Mouse (Mus musculus): ENCODE data around the gene Glt28d2. TPM values are rescaled to one million over a fixed set of nuclear protein-coding genes. Genes with fewer than 3 reads are reported as not detected.

The Glt28d2 gene
- polyA plus RNA-seq, 1 experiment from 2014 or later: 0.20 TPM

DNA sequence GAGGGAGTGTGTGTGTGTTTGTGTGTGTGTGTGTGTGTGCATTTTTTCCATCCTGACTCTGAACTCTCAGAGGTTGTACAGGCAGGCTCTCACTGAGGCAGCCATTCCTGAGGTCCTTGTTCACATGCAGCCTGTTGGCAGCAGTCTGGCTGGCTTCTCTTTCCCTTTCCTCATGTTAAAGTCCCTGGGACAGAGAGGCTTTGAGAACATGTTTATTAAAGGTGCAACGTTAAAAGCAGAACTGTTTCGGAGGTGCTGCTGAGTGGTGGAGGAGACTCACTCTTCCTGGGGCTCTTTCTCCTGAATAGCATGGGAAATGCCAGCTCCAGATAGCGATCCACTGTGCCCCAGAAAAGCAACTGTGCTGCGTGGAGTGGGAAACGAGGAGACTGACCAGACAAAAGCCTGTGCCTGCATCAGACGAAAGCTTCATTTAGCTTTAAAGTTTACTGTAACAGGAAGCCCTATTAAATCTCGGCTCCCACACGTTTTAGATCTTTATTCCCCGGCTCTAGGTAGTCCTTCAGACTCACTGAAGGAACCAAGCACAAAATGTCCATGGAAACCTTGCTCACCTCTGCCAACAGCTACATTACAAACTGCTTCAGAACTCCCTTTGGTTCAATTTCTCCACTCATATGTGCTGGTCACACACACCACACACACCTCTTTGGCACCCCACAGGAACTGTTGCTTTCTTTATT is 45.0 kb downstream of the Glt28d2 start:
- 47% methylated on average over 9 of the region's 9 CpGs for WGBS
- Histone ChIP-seq H3K4me2 (no peak overlapping the region), H3K4me1 (peaks cover 10% of the 10 kb centered on the region), H3K9me3 (no peaks in the 10 kb centered on the region), H3K4me3 (replicated peaks) (no peak overlapping the region), H3K36me3 (replicated peaks) (no peaks in the 10 kb centered on the region), H3K27me3 (no peaks in the 10 kb centered on the region), H3K9ac (no peak overlapping the region), H3K27ac (no peak overlapping the region)
- ATAC-seq (ENCODE audit: low FRiP score): no peak

DNA sequence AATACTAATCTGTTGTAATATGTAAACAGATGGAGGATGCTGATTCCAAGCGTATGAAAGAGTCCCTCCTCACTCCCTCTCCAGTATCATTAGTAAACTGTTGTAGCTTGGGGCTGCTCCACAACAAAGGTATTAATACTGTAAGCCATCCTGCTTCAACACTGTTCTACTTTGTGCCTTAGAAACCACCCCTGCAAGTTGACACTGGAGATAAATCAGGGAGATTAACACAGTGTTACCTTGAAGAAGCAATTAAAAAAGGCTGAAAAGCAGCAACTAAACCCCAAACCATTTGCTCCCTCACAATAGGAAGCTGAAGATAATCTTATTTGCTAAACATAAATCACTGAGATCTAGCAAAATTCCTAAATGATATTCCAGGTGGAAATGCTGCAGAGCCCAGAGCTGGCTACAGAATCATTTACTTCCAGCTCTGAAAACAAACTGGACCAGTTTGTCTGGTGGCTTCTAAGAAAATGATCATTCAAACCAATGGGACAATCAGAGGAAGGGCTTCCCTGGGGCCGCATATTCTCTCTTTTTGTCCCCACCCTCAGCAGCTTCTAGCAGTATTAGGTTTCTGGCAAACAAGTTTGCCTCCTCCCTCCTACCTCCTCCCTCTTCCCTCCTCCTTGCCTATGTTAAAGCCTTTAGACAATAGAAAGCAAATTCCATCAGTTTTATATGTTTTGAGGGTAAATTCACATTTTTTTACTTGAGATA is 45.7 kb downstream of the Glt28d2 start:
- no peak overlapping the region for H3K4me2 ChIP-seq
- 28% methylated on average over 2 of the region's 2 CpGs for WGBS
- peaks cover 10% of the 10 kb centered on the region for H3K4me1 ChIP-seq
- no peaks in the 10 kb centered on the region for H3K27me3 ChIP-seq
- ATAC-seq (ENCODE audit: low FRiP score): no peak
- no peaks in the 10 kb centered on the region for H3K9me3 ChIP-seq
- H3K27ac ChIP-seq: no peak overlapping the region
- no peaks in the 10 kb centered on the region for H3K36me3 ChIP-seq (replicated peaks)
- H3K4me3 ChIP-seq (replicated peaks): no peak overlapping the region
- no peak overlapping the region for H3K9ac ChIP-seq

DNA sequence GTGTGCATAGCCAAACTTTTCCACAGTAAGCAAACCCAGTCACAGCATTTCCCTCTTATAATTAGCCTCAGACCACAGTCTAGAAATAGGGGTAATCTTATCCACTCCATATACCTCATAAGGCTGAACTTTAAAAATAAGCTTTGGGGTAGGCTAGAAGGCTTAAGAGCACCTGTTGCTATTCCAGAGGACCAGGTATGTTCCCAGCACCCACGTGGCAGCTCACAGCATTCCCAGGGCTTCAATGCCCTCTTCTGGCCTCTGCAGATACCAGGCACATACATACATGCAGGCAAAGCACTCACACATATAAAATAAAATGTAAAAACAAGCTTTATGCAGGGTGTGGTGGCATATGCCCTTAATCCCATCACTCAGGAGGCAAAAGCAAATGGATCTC is 53.7 kb downstream of the Glt28d2 start:
- 68% methylated on average over 1 of the region's 1 CpGs for WGBS
- Histone ChIP-seq H3K9ac (no peak overlapping the region), H3K9me3 (no peaks in the 10 kb centered on the region), H3K4me1 (peaks cover 6% of the 10 kb centered on the region; the same call in 1 of the 2 replicates), H3K4me2 (no peak overlapping the region), H3K4me3 (replicated peaks) (no peak overlapping the region), H3K27ac (no peak overlapping the region), H3K27me3 (no peaks in the 10 kb centered on the region), H3K36me3 (replicated peaks) (no peaks in the 10 kb centered on the region)
- no peak for ATAC-seq (ENCODE audit: low FRiP score)

DNA sequence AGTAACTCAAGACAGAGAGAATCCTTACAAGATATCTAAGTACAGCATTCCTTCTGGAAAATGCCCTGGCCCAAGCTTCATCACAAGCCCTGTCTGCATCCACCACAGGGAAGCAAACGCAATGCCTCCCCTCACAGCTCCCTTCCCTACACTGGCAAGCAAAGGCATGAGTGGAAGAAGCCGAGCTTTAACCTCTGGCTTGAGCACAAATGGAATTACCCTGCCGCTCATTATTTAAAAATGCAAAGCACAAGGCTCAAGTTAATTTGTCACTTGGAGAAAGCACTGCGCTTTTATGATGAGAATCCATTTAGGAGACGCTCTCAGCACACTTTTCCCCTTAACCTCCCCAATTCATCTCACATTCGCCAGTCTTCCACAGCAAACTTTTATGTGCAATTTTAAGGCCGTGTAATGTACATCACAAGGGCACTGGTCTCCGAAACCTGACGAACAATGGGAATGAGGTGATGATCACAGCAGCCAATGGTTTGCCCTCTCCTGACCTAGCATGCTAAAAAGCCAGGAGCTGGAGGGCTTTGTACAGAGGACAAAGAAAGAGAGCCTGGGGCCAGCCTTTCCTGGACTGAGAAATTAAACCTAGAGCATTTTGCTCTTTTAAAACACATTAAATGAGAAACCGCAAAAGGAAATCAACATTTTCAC is 54.7 kb downstream of the Glt28d2 start:
- H3K27ac ChIP-seq: no peak overlapping the region
- no peak overlapping the region for H3K4me2 ChIP-seq
- ATAC-seq (ENCODE audit: low FRiP score): no peak
- no peaks in the 10 kb centered on the region for H3K27me3 ChIP-seq
- no peak overlapping the region for H3K4me3 ChIP-seq (replicated peaks)
- 55% methylated on average over 10 of the region's 10 CpGs for WGBS
- H3K4me1 ChIP-seq: peaks cover 6% of the 10 kb centered on the region; the same call in 1 of the 2 replicates
- H3K9me3 ChIP-seq: no peaks in the 10 kb centered on the region
- H3K36me3 ChIP-seq (replicated peaks): no peaks in the 10 kb centered on the region
- no peak overlapping the region for H3K9ac ChIP-seq

DNA sequence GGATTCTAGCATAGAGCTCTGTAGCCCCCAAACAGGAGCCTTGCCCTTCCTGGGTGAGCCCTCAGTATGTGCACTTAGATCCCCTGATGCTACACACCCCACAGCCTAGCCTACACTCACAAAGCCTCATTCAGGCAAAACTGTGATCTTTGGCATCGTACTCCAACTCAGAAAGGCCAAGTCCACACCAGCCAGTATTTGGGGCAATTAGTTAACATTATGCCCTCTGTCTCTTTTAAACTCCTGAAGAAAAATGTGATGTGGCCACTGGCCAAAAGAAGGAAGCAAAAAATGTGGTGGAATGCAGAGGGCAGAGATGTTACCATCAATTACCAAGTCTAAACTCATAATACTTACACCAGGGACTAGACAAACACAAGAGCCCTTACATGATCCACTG is 55.5 kb downstream of the Glt28d2 start:
- H3K4me2 ChIP-seq: no peak overlapping the region
- H3K27ac ChIP-seq: no peak overlapping the region
- H3K4me3 ChIP-seq (replicated peaks): no peak overlapping the region
- no peaks in the 10 kb centered on the region for H3K9me3 ChIP-seq
- 81% methylated on average over 1 of the region's 1 CpGs for WGBS
- no peak for ATAC-seq (ENCODE audit: low FRiP score)
- H3K9ac ChIP-seq: no peak overlapping the region
- no peaks in the 10 kb centered on the region for H3K27me3 ChIP-seq
- H3K4me1 ChIP-seq: peaks cover 6% of the 10 kb centered on the region; the same call in 1 of the 2 replicates
- H3K36me3 ChIP-seq (replicated peaks): no peaks in the 10 kb centered on the region

DNA sequence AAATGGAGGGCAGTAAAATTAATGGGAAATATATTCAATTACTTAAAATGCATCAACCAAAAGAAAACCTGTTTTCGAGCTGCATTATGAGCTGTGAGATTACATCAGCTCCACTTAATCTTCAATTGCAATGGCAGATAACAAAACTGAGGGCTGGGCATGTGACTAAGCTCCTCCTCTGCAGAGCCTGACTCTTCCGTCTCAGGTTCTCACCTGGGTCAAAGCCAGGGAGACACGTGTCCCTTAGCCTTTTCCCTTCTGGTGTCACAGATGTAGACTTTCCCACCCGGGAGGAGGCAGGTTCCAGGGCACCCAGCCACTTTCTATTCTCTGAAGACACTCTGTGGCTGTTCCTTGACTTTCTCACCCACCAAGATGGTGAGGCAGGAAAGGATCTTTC is 58.3 kb downstream of the Glt28d2 start:
- ATAC-seq (ENCODE audit: low FRiP score): no peak
- no peaks in the 10 kb centered on the region for H3K9me3 ChIP-seq
- 78% methylated on average over 4 of the region's 4 CpGs for WGBS
- H3K4me2 ChIP-seq: no peak overlapping the region
- H3K27ac ChIP-seq: no peak overlapping the region
- peaks cover 6% of the 10 kb centered on the region; the same call in 1 of the 2 replicates for H3K4me1 ChIP-seq
- no peaks in the 10 kb centered on the region for H3K36me3 ChIP-seq (replicated peaks)
- no peak overlapping the region for H3K4me3 ChIP-seq (replicated peaks)
- H3K27me3 ChIP-seq: no peaks in the 10 kb centered on the region
- no peak overlapping the region for H3K9ac ChIP-seq

DNA sequence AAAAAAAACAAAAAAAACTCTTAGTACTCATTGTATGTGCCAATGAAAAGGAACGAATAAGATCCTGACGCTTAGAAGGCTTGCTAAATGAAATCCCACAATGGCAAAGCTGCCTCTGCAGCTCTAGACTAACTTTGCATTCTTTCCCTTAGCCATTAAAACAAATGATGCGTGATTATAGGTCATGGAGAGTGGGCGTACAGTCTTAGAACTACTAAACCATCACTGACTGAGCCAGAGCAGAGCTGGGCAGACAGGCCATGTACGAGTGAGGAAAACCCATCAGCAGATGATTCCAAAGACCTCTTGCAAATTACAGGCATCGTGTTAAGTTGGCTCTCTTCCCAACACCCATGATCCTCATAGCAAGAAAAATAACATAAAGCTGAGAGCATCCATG is 59.5 kb downstream of the Glt28d2 start:
- ATAC-seq (ENCODE audit: low FRiP score): no peak
- Histone ChIP-seq H3K36me3 (replicated peaks) (no peaks in the 10 kb centered on the region), H3K9me3 (no peaks in the 10 kb centered on the region), H3K4me2 (no peak overlapping the region), H3K9ac (no peak overlapping the region), H3K4me1 (peaks cover 5% of the 10 kb centered on the region; the same call in 1 of the 2 replicates), H3K4me3 (replicated peaks) (no peak overlapping the region), H3K27ac (no peak overlapping the region), H3K27me3 (no peaks in the 10 kb centered on the region)
- WGBS: 60% methylated on average over 6 of the region's 6 CpGs

DNA sequence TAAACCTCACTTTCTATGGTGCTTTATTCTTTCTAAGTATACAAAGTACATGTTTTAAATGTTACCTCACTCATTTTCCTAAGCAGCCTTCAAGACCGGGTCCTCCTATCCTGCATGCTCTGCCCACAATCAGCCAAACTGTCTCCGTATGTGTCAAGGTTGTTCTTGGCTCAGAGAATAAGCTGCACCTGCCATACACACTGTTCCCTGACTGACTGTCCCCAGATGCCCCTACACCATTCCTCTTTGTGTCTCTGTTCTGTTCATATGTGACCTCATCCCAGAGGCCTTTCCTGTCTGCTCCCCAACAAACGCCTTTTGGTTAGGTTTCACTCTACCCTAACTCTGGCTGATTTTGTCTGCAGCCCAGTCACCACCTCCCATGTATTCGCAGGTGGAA is 60.0 kb downstream of the Glt28d2 start:
- ATAC-seq (ENCODE audit: low FRiP score): no peak
- H3K27me3 ChIP-seq: no peaks in the 10 kb centered on the region
- H3K36me3 ChIP-seq (replicated peaks): no peaks in the 10 kb centered on the region
- no peak overlapping the region for H3K9ac ChIP-seq
- H3K27ac ChIP-seq: no peak overlapping the region
- no peaks in the 10 kb centered on the region for H3K4me1 ChIP-seq
- WGBS: 76% methylated on average over 4 of the region's 4 CpGs
- no peak overlapping the region for H3K4me2 ChIP-seq
- no peaks in the 10 kb centered on the region for H3K9me3 ChIP-seq
- H3K4me3 ChIP-seq (replicated peaks): no peak overlapping the region

DNA sequence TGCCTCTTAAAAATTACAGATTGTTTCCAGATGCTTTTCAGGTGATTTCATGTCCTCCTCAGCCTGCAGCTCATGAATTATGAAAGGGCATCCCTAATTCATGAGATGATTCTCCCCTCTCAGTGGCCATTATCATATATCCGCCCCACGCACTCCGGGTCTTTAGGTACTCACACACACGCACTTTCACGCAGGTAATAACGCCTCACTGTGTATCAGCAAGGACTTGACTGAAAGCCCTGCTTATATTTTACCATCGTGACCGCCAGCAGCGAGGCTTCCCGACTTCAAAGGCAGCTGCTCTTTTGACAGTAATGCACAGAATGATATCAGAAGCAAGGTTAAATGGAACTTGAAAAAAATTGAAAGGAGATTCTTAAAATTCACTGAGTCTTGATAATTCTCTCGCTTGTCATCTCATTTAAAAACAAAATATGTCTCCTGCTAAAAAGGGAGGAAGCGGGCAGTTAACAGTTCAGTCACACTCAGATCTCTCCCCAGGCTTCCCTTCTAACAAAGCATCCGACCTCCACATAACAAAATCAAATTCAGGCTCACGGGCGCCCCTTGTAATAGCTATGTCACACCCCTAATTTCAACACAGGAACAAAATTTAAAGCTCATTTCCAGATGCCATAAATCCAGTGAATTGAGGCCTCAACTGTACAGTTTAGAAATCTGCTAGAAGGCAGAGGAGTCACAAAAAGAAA is 66.3 kb downstream of the Glt28d2 start:
- ATAC-seq (ENCODE audit: low FRiP score): no peak
- 85% methylated on average over 15 of the region's 15 CpGs for WGBS
- H3K4me2 ChIP-seq: no peak overlapping the region

More for the DNA sequence above, 66.3 kb downstream of the Glt28d2 start:
- H3K4me3 ChIP-seq (replicated peaks): no peak overlapping the region
- no peaks in the 10 kb centered on the region for H3K9me3 ChIP-seq
- no peak overlapping the region for H3K27ac ChIP-seq
- no peaks in the 10 kb centered on the region for H3K27me3 ChIP-seq
- no peak overlapping the region for H3K9ac ChIP-seq
- H3K36me3 ChIP-seq (replicated peaks): no peaks in the 10 kb centered on the region
- H3K4me1 ChIP-seq: no peaks in the 10 kb centered on the region

Other genes with a start within 250 kb of the Glt28d2 start
- 0.58 and 0.59 TPM in 2 replicates for gene Fam160a1, start 70.2 kb downstream of the Glt28d2 start, polyA plus RNA-seq (2016; fragmentation: Nextera tagmentation; extraction: Ambion mirVana)
- gene Gm37240, start within 50 bp of the Glt28d2 start, polyA plus RNA-seq (2016; fragmentation: Nextera tagmentation; extraction: Ambion mirVana): 0.57 and 1.2 TPM in 2 replicates
- gene Sh3d19, start 83.6 kb upstream of the Glt28d2 start, polyA plus RNA-seq (2016; fragmentation: Nextera tagmentation; extraction: Ambion mirVana): 8.7 and 9.1 TPM in 2 replicates
- gene Prss48, start 115.0 kb upstream of the Glt28d2 start, polyA plus RNA-seq (2016; fragmentation: Nextera tagmentation; extraction: Ambion mirVana): not detected in 2 replicates